Mouse (Mus musculus): ENCODE data around the gene Slit1.

DNA sequence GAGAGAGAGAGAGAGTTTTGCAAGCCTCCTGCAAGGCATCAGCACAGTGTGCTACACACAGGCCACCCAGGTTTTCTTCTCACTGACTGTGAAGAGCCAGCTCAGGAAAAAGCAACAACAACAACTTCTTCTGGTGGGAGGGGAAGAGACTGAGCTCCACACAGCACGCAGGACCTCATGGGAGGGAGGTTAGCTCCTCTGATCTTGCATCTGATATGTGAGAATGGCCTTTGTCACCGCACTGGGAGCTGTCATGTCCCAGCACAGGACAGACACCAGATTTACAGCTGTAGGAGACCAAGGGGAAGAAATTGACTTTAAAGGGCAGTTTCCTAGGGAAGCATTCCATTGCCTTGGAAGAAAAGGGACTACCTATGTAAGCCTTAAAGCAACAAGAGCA lies 20.1 kb downstream of the Slit1 start:
- TF ChIP-seq CTCF (IDR thresholded peaks at IDR 0.05; ENCODE audit: control insufficient read depth, insufficient read depth, low read length), result no peak
- TF ChIP-seq POLR2A (IDR thresholded peaks at IDR 0.05; ENCODE audit: borderline replicate concordance, control insufficient read depth, low read depth, low read length), result no peak

Data from bone marrow, adult 2 months (tissue).